Mouse (Mus musculus) olfactory bulb, adult 2 months (tissue): ENCODE results near the gene Gsk3a. TPM values are rescaled to one million over a fixed set of nuclear protein-coding genes. Genes with fewer than 3 reads are reported as not detected.
A peak's percentile ranks its signal among the peaks of the same experiment; 100 is the strongest.

Source experiments
- H3K27ac ChIP-seq: fragments of 200-500 bp; 2 replicates; pipeline ENCODE4 v1.5.1; 2012; ENCODE audit warnings: low read depth, low read length; ENCODE audit not compliant: insufficient read depth
- H3K4me1 ChIP-seq: fragments of 200-500 bp; 2 replicates; pipeline ENCODE4 v1.6.1; 2012; ENCODE audit warnings: low read length; ENCODE audit not compliant: control insufficient read depth, insufficient read depth
- H3K4me3 ChIP-seq: fragments of 200-500 bp; 2 replicates; pipeline ENCODE4 v1.5.1; 2012; ENCODE audit warnings: mild to moderate bottlenecking, low read depth, low read length, moderate library complexity; ENCODE audit not compliant: insufficient read depth
- CTCF ChIP-seq: fragments of 200-500 bp; IDR thresholded peaks from 2 replicates; pipeline ENCODE4 v1.5.1; 2012; ENCODE audit warnings: low read depth, mild to moderate bottlenecking, low read length, moderate library complexity; ENCODE audit not compliant: insufficient read depth
- POLR2A ChIP-seq: fragments of 200-500 bp; IDR thresholded peaks from 2 replicates; pipeline ENCODE4 v1.6.1; 2012; ENCODE audit warnings: mild to moderate bottlenecking, low read depth, low read length, moderate library complexity; ENCODE audit not compliant: insufficient read depth
- WGBS: fragments of 180-500 bp; shearing (Covaris S2); methylation state at CpG from one replicate; pipeline ENCODE4 v1.1.7; 2018; 5-methylcytosine and 5-hydroxymethylcytosine counted together
- polyA plus RNA-seq: library from polyadenylated mRNA; stranded (reverse); fragments of >200 nt; gene quantifications from 2 replicates; pipeline ENCODE4 v1.2.4, GENCODE M21; 2012; ENCODE audit warnings: low replicate concordance; ENCODE audit not compliant: missing spikeins, insufficient read depth, insufficient read length

Gene Gsk3a
- polyA plus RNA-seq, 1 experiment = not detected

GRCm38 (mm10) chr7:25219756-25220456 is 17.7 kb downstream of the Gsk3a start:
- Histone ChIP-seq H3K27ac (peak overlapping the region; percentile 42; the same call in 1 of the 2 replicates), H3K4me1 (peaks cover 19% of the 10 kb centered on the region), H3K4me3 (peak overlapping the region; percentile 56)
- no peak; the same call in 1 of the 2 replicates for TF ChIP-seq POLR2A
- no peak for TF ChIP-seq CTCF
- WGBS = 1% methylated on average over 31 of the region's 31 CpGs

GRCm38 (mm10) chr7:25219416-25219750 is 18.3 kb downstream of the Gsk3a start:
- Histone ChIP-seq H3K4me3 (peak overlapping the region; percentile 56), H3K4me1 (peaks cover 19% of the 10 kb centered on the region), H3K27ac (peak overlapping the region; percentile 32; the same call in 1 of the 2 replicates)
- TF ChIP-seq POLR2A (no peak), CTCF (no peak)
- WGBS = under 1% methylated on average over 16 of the region's 16 CpGs

- WGBS = 1% methylated on average over 53 of the region's 53 CpGs
- Histone ChIP-seq H3K4me1 (peaks cover 19% of the 10 kb centered on the region), H3K27ac (peak overlapping the region; percentile 32; the same call in 1 of the 2 replicates), H3K4me3 (peak overlapping the region; percentile 56)
- TF ChIP-seq CTCF = 0 out of 2 replicates have a peak, but pooled peaks have one; percentile 16
- TF ChIP-seq POLR2A = no peak
These were observed 18.8 kb downstream of the Gsk3a start for GRCm38 (mm10) chr7:25218705-25219415.

- TF ChIP-seq CTCF (no peak), POLR2A (no peak)
- Histone ChIP-seq H3K4me3 (no peak overlapping the region), H3K4me1 (peaks cover 17% of the 10 kb centered on the region), H3K27ac (no peak overlapping the region)
- 74% methylated on average over 12 of the region's 12 CpGs for WGBS
These were observed 19.8 kb downstream of the Gsk3a start for GRCm38 (mm10) chr7:25217653-25218395.

GRCm38 (mm10) chr7:25214172-25214571 is 23.5 kb downstream of the Gsk3a start:
- Histone ChIP-seq H3K4me1 (peaks cover 5% of the 10 kb centered on the region), H3K27ac (no peak overlapping the region), H3K4me3 (no peak overlapping the region)
- WGBS = 83% methylated on average over 2 of the region's 2 CpGs
- TF ChIP-seq POLR2A (no peak), CTCF (no peak)

- WGBS = 52% methylated on average over 3 of the region's 3 CpGs
- no peak overlapping the region for H3K4me3 ChIP-seq
- no peak for TF ChIP-seq POLR2A
- TF ChIP-seq CTCF = no peak
- peaks cover 5% of the 10 kb centered on the region for H3K4me1 ChIP-seq
- H3K27ac ChIP-seq = no peak overlapping the region
These were observed 24.6 kb downstream of the Gsk3a start for GRCm38 (mm10) chr7:25213099-25213498.

- Histone ChIP-seq H3K4me3 (no peak overlapping the region), H3K4me1 (no peaks in the 10 kb centered on the region), H3K27ac (no peak overlapping the region)
- TF ChIP-seq CTCF = no peak
- no peak for TF ChIP-seq POLR2A
- 82% methylated on average over 4 of the region's 4 CpGs for WGBS
These were observed 27.2 kb downstream of the Gsk3a start for GRCm38 (mm10) chr7:25210482-25210881.

GRCm38 (mm10) chr7:25209161-25209622 is 28.5 kb downstream of the Gsk3a start:
- H3K4me1 ChIP-seq = no peaks in the 10 kb centered on the region

More at GRCm38 (mm10) chr7:25209161-25209622, 28.5 kb downstream of the Gsk3a start:
- no peak overlapping the region for H3K27ac ChIP-seq
- no peak overlapping the region for H3K4me3 ChIP-seq
- 81% methylated on average over 3 of the region's 3 CpGs for WGBS
- no peak for TF ChIP-seq CTCF
- TF ChIP-seq POLR2A = no peak
